Mouse (Mus musculus) kidney, postnatal 25 days (tissue): ENCODE data around the gene Fzd5.
A peak's percentile ranks its signal among the peaks of the same experiment; 100 is the strongest.

Experiments used
- DNase-seq, 2 experiments: peaks; one replicate each; pipeline ENCODE4 v3.0.0; 2021; ENCODE audit warnings: mixed read lengths in 2 of 2

The Fzd5 gene

GRCm38 (mm10) chr1:64737502-64738179, at the start of gene Fzd5:
Gene Fzd5, minus strand, starts transcription at chr1:64737751.
- DNase-seq, result peak; percentile 96 to 99

- no peak for DNase-seq
These were observed 42.3 kb upstream of the Fzd5 start for GRCm38 (mm10) chr1:64779863-64780262.

- no peak for DNase-seq
These were observed 41.9 kb upstream of the Fzd5 start for GRCm38 (mm10) chr1:64779415-64779814.

GRCm38 (mm10) chr1:64773305-64773704, 35.8 kb upstream of the Fzd5 start:
- DNase-seq, result no peak

GRCm38 (mm10) chr1:64770169-64770568, 32.6 kb upstream of the Fzd5 start:
- DNase-seq, result no peak

- no peak for DNase-seq
These were observed 24.1 kb upstream of the Fzd5 start for GRCm38 (mm10) chr1:64761646-64762045.

- DNase-seq, result no peak
These were observed 20.2 kb upstream of the Fzd5 start for GRCm38 (mm10) chr1:64757766-64758165.

- DNase-seq, result peak; percentile 25 to 65
These were observed 19.7 kb upstream of the Fzd5 start for GRCm38 (mm10) chr1:64757254-64757653.

- no peak for DNase-seq
These were observed 19.1 kb upstream of the Fzd5 start for GRCm38 (mm10) chr1:64756640-64757030.

GRCm38 (mm10) chr1:64755971-64756639, 18.6 kb upstream of the Fzd5 start:
- DNase-seq, result peak in 1 of 2 experiments; percentile 46

GRCm38 (mm10) chr1:64754658-64755057, 17.1 kb upstream of the Fzd5 start:
- peak; percentile 21 to 42 for DNase-seq

- peak in 1 of 2 experiments; percentile 44 for DNase-seq
These were observed 16.1 kb upstream of the Fzd5 start for GRCm38 (mm10) chr1:64753668-64754067.

- DNase-seq, result no peak
These were observed 15.6 kb upstream of the Fzd5 start for GRCm38 (mm10) chr1:64753109-64753508.

- DNase-seq, result no peak
These were observed 7.1 kb upstream of the Fzd5 start for GRCm38 (mm10) chr1:64744616-64745015.

- peak; percentile 64 to 91 for DNase-seq
These were observed 5.3 kb upstream of the Fzd5 start for GRCm38 (mm10) chr1:64742741-64743408.

- DNase-seq, result peak; percentile 79 to 91
These were observed 1.1 kb upstream of the Fzd5 start for GRCm38 (mm10) chr1:64738661-64739082.

GRCm38 (mm10) chr1:64738180-64738555, 617 bp upstream of the Fzd5 start:
- peak; percentile 63 to 81 for DNase-seq

GRCm38 (mm10) chr1:64736681-64737501, 660 bp downstream of the Fzd5 start:
- peak in 1 of 2 experiments; percentile 21 for DNase-seq

GRCm38 (mm10) chr1:64735781-64736680, 1.5 kb downstream of the Fzd5 start:
- peak; percentile 53 to 78 for DNase-seq

GRCm38 (mm10) chr1:64734771-64735750, 2.5 kb downstream of the Fzd5 start:
- peak; percentile 40 to 66 for DNase-seq
